Mouse (Mus musculus): Measurements from ENCODE around the gene Dnali1.

DNA sequence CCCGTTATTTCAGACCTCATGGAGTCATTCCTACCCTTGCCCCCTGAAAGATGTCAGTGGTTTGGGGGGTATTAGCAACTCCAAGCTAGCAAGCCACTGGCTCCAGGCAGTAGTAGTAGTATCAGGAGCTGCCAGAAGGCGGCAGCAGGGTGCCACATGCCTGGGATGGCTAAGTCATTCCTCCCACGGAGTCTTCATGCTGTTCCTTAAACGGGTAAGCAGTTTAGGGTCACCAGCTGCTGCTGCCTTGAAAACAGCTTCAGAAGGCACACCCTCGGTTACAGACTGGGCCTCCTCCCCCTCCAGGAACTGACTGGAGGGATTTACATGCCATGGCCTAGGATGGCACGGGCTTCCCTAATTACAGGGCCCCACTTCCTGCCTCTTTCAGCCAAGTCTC is 49.1 kb upstream of the Dnali1 start:
- TF ChIP-seq CTCF (IDR thresholded peaks at IDR 0.05; ENCODE audit: low read depth), result peak; percentile 90
- TF ChIP-seq EP300 (optimal IDR thresholded peaks at IDR 0.05), result no peak
